Mouse (Mus musculus): ENCODE measurements around the gene Phtf1.
A peak's percentile ranks its signal among the peaks of the same experiment; 100 is the strongest.

Gene Phtf1

GRCm38 (mm10) chr3:104020101-104020500, 52.2 kb downstream of the Phtf1 start:
- DNase-seq, result no peak

GRCm38 (mm10) chr3:104026938-104027337, 59.0 kb downstream of the Phtf1 start:
- no peak for DNase-seq

DNA sequence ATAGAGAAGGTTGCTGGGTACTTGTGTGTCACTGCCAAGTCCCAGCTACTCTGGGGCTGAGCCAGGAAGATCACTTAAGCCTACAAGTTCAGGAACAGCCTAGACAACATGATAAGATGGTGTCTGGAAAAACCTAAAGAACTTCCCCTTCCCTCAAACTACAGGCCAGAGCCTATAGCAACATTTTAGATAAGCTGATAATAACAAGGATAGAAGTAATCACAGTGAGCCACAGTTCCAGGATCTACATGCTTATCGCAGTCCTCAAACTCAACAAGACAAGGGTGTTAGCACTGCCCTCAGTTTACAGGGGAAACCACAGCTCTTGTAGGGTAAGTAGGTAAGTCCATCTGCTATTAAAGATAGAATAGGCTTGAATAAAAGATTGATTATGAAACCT, 64.2 kb downstream of the Phtf1 start:
- no peak for DNase-seq

DNA sequence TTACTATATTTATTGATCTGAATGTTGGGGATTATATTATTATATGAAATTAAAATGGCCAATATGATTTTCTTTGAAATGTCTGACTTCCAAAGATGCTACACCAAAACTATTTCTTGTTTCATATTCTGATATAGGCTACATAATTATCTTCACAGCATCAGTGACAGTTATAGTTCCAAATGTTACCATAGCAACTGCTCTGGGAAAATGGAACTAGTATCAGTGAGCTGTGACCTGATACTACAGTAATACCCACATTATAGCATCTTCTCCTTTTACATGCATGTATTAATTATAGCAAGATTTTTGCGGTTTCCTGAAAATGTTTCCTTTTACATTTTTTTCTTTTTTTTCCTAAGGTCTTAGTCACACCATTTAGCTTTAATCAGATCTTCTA, 64.8 kb downstream of the Phtf1 start:
- DNase-seq, result no peak

- DNase-seq, result peak; percentile 34
These were observed 91.2 kb downstream of the Phtf1 start for GRCm38 (mm10) chr3:104059001-104059622.

GRCm38 (mm10) chr3:104069395-104069794, 101.5 kb downstream of the Phtf1 start:
- DNase-seq, result no peak

Data from embryo, embryonic 11 days (tissue).